Mouse (Mus musculus): ENCODE data around the gene Notch3.

Gene Notch3

GRCm38 (mm10) chr17:32091364-32092240 lies 75.0 kb downstream of the Notch3 start:
- peak; percentile 92 for DNase-seq

GRCm38 (mm10) chr17:32091032-32091363 lies 75.7 kb downstream of the Notch3 start:
- DNase-seq: no peak

DNA sequence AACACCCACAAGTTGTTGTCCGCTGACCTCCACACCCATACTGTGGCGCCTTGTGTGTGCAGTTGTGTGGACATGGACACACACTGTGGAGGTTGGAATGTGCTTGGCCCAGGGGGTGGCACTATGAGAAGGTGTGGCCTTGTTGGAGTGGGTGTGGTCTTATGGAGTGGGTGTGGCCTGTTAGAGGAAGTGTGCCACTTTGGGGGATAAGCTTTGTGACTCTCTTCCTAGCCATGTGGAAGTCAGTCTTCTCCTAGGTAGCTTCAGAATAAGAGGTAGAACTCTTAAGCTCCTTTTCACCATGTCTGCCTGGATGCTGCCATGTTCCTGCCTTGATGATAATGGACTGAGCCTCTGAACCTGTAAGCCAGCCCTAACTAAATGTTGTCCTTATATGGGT lies 79.6 kb downstream of the Notch3 start:
- DNase-seq: no peak

GRCm38 (mm10) chr17:32083351-32083750 lies 83.3 kb downstream of the Notch3 start:
- DNase-seq: no peak

DNA sequence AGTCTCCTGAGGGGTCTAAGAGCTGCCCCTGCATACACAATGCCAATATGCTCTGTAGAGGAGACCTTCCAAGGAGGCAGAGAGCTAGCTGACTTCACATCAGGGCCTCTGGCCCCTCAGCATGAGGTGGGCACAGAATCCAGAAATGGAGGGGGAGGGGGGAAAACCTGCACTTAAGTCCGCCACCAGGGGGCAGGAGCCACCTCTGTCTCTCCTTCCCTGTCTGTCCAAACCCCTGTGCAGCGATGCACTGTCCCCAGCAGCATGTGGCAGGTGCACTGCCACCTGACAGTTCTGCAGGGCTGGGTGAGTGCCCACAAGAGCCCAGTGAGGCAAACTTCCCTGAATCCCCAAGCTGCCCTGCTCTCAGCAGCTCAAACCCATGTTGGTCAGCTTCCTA lies 91.5 kb downstream of the Notch3 start:
- peak; percentile 41 for DNase-seq

- DNase-seq: no peak
Measured at GRCm38 (mm10) chr17:32074658-32075057, 92.0 kb downstream of the Notch3 start.

DNA sequence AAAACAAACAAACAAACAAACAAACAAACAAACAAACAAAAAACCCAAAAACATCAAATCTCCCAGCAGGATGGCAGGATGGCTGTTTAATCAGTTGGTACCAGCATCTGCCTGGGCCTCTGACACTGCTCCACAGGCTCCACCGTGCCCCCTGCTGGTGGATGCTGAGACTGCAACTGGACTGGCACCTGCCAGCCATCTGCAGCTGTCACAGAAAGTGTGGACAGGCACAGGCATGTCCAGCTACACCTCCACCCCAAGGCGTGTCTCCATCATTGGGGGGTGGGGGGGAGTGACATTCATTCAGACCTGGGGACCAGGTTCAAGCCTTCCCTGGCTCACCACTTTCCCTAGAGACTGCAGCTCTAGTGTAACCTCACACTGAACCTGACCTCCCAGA lies 93.3 kb downstream of the Notch3 start:
- DNase-seq: peak; percentile 91

All from lung, postnatal 36 days (tissue).